In the genomic region with DNA sequence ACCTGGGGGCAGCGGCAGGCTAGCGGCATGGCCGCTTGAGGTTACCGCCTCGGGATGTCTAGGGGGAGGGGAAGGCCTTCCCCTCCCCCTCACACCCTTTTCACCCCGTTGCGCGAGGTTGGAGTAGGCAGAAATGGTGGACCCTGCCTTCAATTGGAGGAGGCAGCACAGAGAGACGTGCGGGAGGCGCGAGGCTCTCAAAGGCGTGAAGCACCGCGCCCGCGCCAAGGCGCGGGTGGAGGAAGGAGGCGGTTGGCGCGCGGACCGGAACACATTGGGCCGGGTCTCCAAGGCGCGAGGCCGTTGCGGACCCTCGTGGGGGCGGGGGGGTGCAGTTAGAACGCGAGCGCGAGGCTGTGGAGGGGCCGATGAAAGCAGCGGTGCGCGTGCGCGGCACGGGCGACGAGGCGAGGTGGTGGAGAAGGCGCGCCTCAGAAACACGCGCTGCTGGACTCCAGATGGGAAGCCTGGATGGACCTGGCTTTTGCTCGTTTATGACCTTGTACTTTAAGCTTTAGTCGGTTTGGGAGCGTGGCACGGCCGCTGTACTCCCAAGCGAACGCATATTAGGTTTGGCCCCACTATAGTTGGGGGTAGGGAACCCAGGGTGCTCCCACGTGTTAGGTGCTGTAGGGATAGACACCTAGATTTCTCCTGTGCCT, we compare ENCODE assay signal across 8 mouse cellular contexts. TPM values are rescaled to one million over a fixed set of nuclear protein-coding genes. Genes with fewer than 3 reads are reported as not detected.
A peak's percentile ranks its signal among the peaks of the same experiment; 100 is the strongest.
DNase-seq lines count a peak whose midpoint lies in the region; ATAC-seq and TF ChIP-seq lines count a peak whose summit lies in the region.

No protein-coding gene starts in this region.

- H3K36me3 ChIP-seq in CH12.LX (replicated peaks in 1 of 2; ENCODE audit: control insufficient read depth in 1 of 2, insufficient read depth in 1 of 2, low read length in 1 of 2): peaks cover 3 to 21% of the 10 kb centered on the region in 2 experiments
- H3K36me3 ChIP-seq in erythroblast, embryonic 14.5 days (ENCODE audit: control insufficient read depth): peaks cover 16% of the 10 kb centered on the region
- peaks cover 4% of the 10 kb centered on the region; the same call in 1 of the 2 replicates for H3K36me3 ChIP-seq in heart, embryonic 14.5 days (ENCODE audit: control insufficient read depth, insufficient read depth, low read length)
- H3K36me3 ChIP-seq in liver, embryonic 15.5 days (replicated peaks): peaks cover 7% of the 10 kb centered on the region
- H3K36me3 ChIP-seq in neural tube, embryonic 11.5 days (ENCODE audit: control insufficient read depth, insufficient read depth, low read length): no peaks in the 10 kb centered on the region

- H3K4me2 ChIP-seq in CH12.LX (ENCODE audit: insufficient read depth, low read depth, poor library complexity, severe bottlenecking): peak overlapping the region; percentile 100
- H3K4me2 ChIP-seq in heart, embryonic 14.5 days (ENCODE audit: low read length): peak overlapping the region; percentile 96
- peak overlapping the region; percentile 93 for H3K4me2 ChIP-seq in liver, embryonic 15.5 days
- peak overlapping the region; percentile 84 for H3K4me2 ChIP-seq in neural tube, embryonic 11.5 days (ENCODE audit: low read depth)

- no peaks in the 10 kb centered on the region for H3K27me3 ChIP-seq in CH12.LX (replicated peaks)
- H3K27me3 ChIP-seq in erythroblast, embryonic 14.5 days (ENCODE audit: control insufficient read depth): no peaks in the 10 kb centered on the region; the same call in 1 of the 2 replicates
- H3K27me3 ChIP-seq in heart, embryonic 14.5 days (ENCODE audit: control insufficient read depth, insufficient read depth, low read length): no peaks in the 10 kb centered on the region
- no peaks in the 10 kb centered on the region for H3K27me3 ChIP-seq in liver, embryonic 15.5 days
- no peaks in the 10 kb centered on the region for H3K27me3 ChIP-seq in neural tube, embryonic 11.5 days (ENCODE audit: control insufficient read depth, insufficient read depth, low read length)

- TF ChIP-seq POLR2A in CH12.LX (IDR thresholded peaks at IDR 0.05; ENCODE audit: low read depth, low read length): peak; percentile 4; the same call in 1 of the 2 replicates

- 0% methylated on average over 57 of the region's 57 CpGs for WGBS in heart, embryonic 14.5 days
- under 1% methylated on average over 57 of the region's 57 CpGs for WGBS in liver, embryonic 15.5 days (ENCODE audit: insufficient replicate concordance)
- under 1% methylated on average over 49 of the region's 57 CpGs for WGBS in neural tube, embryonic 11.5 days

- no peaks in the 10 kb centered on the region for H3K9me3 ChIP-seq in CH12.LX (replicated peaks; ENCODE audit: low read length)
- no peaks in the 10 kb centered on the region for H3K9me3 ChIP-seq in erythroblast, embryonic 14.5 days (ENCODE audit: control insufficient read depth, low read length)
- no peaks in the 10 kb centered on the region for H3K9me3 ChIP-seq in heart, embryonic 14.5 days (ENCODE audit: control insufficient read depth, low read length)
- no peaks in the 10 kb centered on the region for H3K9me3 ChIP-seq in liver, embryonic 15.5 days (replicated peaks)
- H3K9me3 ChIP-seq in neural tube, embryonic 11.5 days (ENCODE audit: control insufficient read depth, low read length): no peaks in the 10 kb centered on the region

- no peak for TF ChIP-seq RAD21 in CH12.LX (IDR thresholded peaks at IDR 0.05; ENCODE audit: low read depth, low read length)

- peaks cover 51% of the 10 kb centered on the region for H3K79me2 ChIP-seq in CH12.LX (replicated peaks; ENCODE audit: control insufficient read depth, extremely low read depth, insufficient read depth, poor library complexity, severe bottlenecking)

- peak; percentile 37 for ATAC-seq in heart, embryonic 14.5 days (ENCODE audit: insufficient number of reproducible peaks, insufficient read depth, low FRiP score, low read depth)
- ATAC-seq in liver, embryonic 15.5 days (ENCODE audit: insufficient read depth): peak; percentile 29
- ATAC-seq in neural tube, embryonic 11.5 days (ENCODE audit: insufficient read depth, low FRiP score, low TSS enrichment): peak; percentile 43

- no peak for TF ChIP-seq EP300 in CH12.LX (IDR thresholded peaks at IDR 0.05; ENCODE audit: low read length)

- no peak for TF ChIP-seq CTCF in CH12.LX (conservative IDR thresholded peaks at IDR 0.05 in 1 of 2, IDR thresholded peaks at IDR 0.05 in 1 of 2; ENCODE audit: low read depth in 2 of 2, low read length in 2 of 2)

- dilution Hi-C loops in CH12.LX (cut with MboI; ENCODE audit: extremely low pct_ligation_motif_present, extremely low pct_unique_long_range_greater_than_20kb, low sequenced_read_pairs): no loop called here

- in situ Hi-C loops in CH12.LX (cut with MboI; ENCODE audit: low pct_ligation_motif_present, low pct_unique_long_range_greater_than_20kb, low sequenced_read_pairs): loop anchor here (5.0 kb wide), 1 partner anchor 752 kb away; no protein-coding TSS in a partner anchor

- DNase-seq in CH12.LX (ENCODE audit: extremely low read depth): peak; percentile 65
- peak; percentile 63 to 87 for DNase-seq in kidney, postnatal 25 days
- DNase-seq in neural tube, embryonic 11.5 days (ENCODE audit: low spot score): peak; percentile 78
- DNase-seq in testis, postnatal 10 days (ENCODE audit: low spot score): peak; percentile 86

- peaks cover 10 to 63% of the 10 kb centered on the region in 2 experiments for H3K4me1 ChIP-seq in CH12.LX (ENCODE audit: control insufficient read depth in 1 of 2, insufficient read depth in 2 of 2)
- peaks cover 7% of the 10 kb centered on the region; the same call in 1 of the 2 replicates for H3K4me1 ChIP-seq in brown adipose tissue, adult 24 weeks (ENCODE audit: control insufficient read depth, insufficient read depth, insufficient read length, low read length)
- peaks cover 64% of the 10 kb centered on the region for H3K4me1 ChIP-seq in erythroblast, embryonic 14.5 days (ENCODE audit: control insufficient read depth)
- H3K4me1 ChIP-seq in heart, embryonic 14.5 days (ENCODE audit: control insufficient read depth in 2 of 2, insufficient read depth in 2 of 2, low read length in 2 of 2): peaks cover 3 to 26% of the 10 kb centered on the region in 2 experiments; a peak in 3 of 4 replicates
- H3K4me1 ChIP-seq in liver, embryonic 15.5 days (replicated peaks): peaks cover 50% of the 10 kb centered on the region
- peaks cover 16% of the 10 kb centered on the region for H3K4me1 ChIP-seq in neural tube, embryonic 11.5 days (ENCODE audit: control insufficient read depth, insufficient read depth, low read length)

- peak overlapping the region; percentile 92 for H3K9ac ChIP-seq in CH12.LX (ENCODE audit: insufficient read depth, low read depth)
- peak overlapping the region; percentile 99 for H3K9ac ChIP-seq in heart, embryonic 14.5 days (ENCODE audit: low read length)
- H3K9ac ChIP-seq in liver, embryonic 15.5 days: peak overlapping the region; percentile 94
- peak overlapping the region; percentile 91 for H3K9ac ChIP-seq in neural tube, embryonic 11.5 days (ENCODE audit: low read length)

- peak overlapping the region; percentile 71 for H3K27ac ChIP-seq in CH12.LX (ENCODE audit: insufficient read depth, low read depth)
- H3K27ac ChIP-seq in brown adipose tissue, adult 24 weeks (replicated peaks; ENCODE audit: low read depth, low read length): peak overlapping the region; percentile 81
- peak overlapping the region; percentile 96 to 98 for H3K27ac ChIP-seq in heart, embryonic 14.5 days (replicated peaks in 1 of 2; ENCODE audit: control insufficient read depth in 1 of 2, insufficient read depth in 1 of 2, low read depth in 2 of 2, low read length in 2 of 2)
- H3K27ac ChIP-seq in liver, embryonic 15.5 days (replicated peaks): peak overlapping the region; percentile 93
- peak overlapping the region; percentile 90 for H3K27ac ChIP-seq in neural tube, embryonic 11.5 days (ENCODE audit: low read depth, low read length)

- H3K4me3 ChIP-seq in CH12.LX (replicated peaks in 1 of 3; ENCODE audit: low read depth in 2 of 3, low read length in 2 of 3, poor library complexity in 1 of 3): peak overlapping the region; percentile 92 to 99 (median 94)
- H3K4me3 ChIP-seq in brown adipose tissue, adult 24 weeks (ENCODE audit: insufficient read depth, low read depth, low read length): peak overlapping the region; percentile 86
- peak overlapping the region; percentile 89 for H3K4me3 ChIP-seq in erythroblast, embryonic 14.5 days (replicated peaks)
- peak overlapping the region; percentile 97 to 98 for H3K4me3 ChIP-seq in heart, embryonic 14.5 days (ENCODE audit: control insufficient read depth in 1 of 2, insufficient read depth in 1 of 2, low read depth in 1 of 2, low read length in 2 of 2)
- peak overlapping the region; percentile 93 for H3K4me3 ChIP-seq in liver, embryonic 15.5 days (replicated peaks)
- peak overlapping the region; percentile 86 for H3K4me3 ChIP-seq in neural tube, embryonic 11.5 days (ENCODE audit: low read depth, low read length)

RNA-seq across cellular contexts. Expression of a gene that starts 0.6 kb away (rescaled TPM):
- total RNA-seq in CH12.LX (2012; rRNA removed) (507 and 555 TPM in 2 replicates), CH12.LX (2014; rRNA removed) (492 and 536 TPM in 2 replicates)
- 652 and 950 TPM in 2 replicates for polyA plus RNA-seq in CH12.LX (2012; ENCODE audit: insufficient read length, low read depth)
- 47.9 and 93.9 TPM in 2 replicates for polyA plus RNA-seq in brown adipose tissue, adult 24 weeks (2012; ENCODE audit: insufficient read depth, insufficient read length, missing spikeins)
- polyA plus RNA-seq in erythroblast, embryonic 14.5 days (2012): 8.2 and 8.3 TPM in 2 replicates
- polyA plus RNA-seq in heart, embryonic 14.5 days (2014; fragmentation: Nextera tagmentation; extraction: Ambion mirVana): 70.8 and 78.0 TPM in 2 replicates
- polyA plus RNA-seq in liver, embryonic 15.5 days (2015; fragmentation: Nextera tagmentation; extraction: Ambion mirVana): 43.5 and 48.3 TPM in 2 replicates
- 113 and 121 TPM in 2 replicates for polyA plus RNA-seq in neural tube, embryonic 11.5 days (2014; fragmentation: Nextera tagmentation; extraction: Ambion mirVana)

RNA-seq across cellular contexts. Expression of a gene that starts 26.0 kb away (rescaled TPM):
- total RNA-seq in CH12.LX (2012; rRNA removed) (0.08 and 0.13 TPM in 2 replicates), CH12.LX (2014; rRNA removed) (not detected in 2 replicates)
- polyA plus RNA-seq in CH12.LX (2012; ENCODE audit: insufficient read length, low read depth): 0.34 and 0.49 TPM in 2 replicates
- 49.0 and 90.1 TPM in 2 replicates for polyA plus RNA-seq in brown adipose tissue, adult 24 weeks (2012; ENCODE audit: insufficient read depth, insufficient read length, missing spikeins)
- 0.04 and 0.05 TPM in 2 replicates for polyA plus RNA-seq in erythroblast, embryonic 14.5 days (2012)
- polyA plus RNA-seq in heart, embryonic 14.5 days (2014; fragmentation: Nextera tagmentation; extraction: Ambion mirVana): 27.2 and 30.1 TPM in 2 replicates
- 4.7 and 5.4 TPM in 2 replicates for polyA plus RNA-seq in liver, embryonic 15.5 days (2015; fragmentation: Nextera tagmentation; extraction: Ambion mirVana)
- polyA plus RNA-seq in neural tube, embryonic 11.5 days (2014; fragmentation: Nextera tagmentation; extraction: Ambion mirVana): 11.4 and 13.2 TPM in 2 replicates

RNA-seq across cellular contexts. Expression of a gene that starts 46.2 kb away (rescaled TPM):
- total RNA-seq in CH12.LX (2012; rRNA removed) (0.13 and 0.21 TPM in 2 replicates), CH12.LX (2014; rRNA removed) (not detected in 2 replicates)
- not detected in 2 replicates for polyA plus RNA-seq in CH12.LX (2012; ENCODE audit: insufficient read length, low read depth)
- polyA plus RNA-seq in brown adipose tissue, adult 24 weeks (2012; ENCODE audit: insufficient read depth, insufficient read length, missing spikeins): not detected in 2 replicates
- polyA plus RNA-seq in erythroblast, embryonic 14.5 days (2012): 0.13 TPM in 1 of 2 replicates, not detected in the other
- 15.4 and 20.6 TPM in 2 replicates for polyA plus RNA-seq in heart, embryonic 14.5 days (2014; fragmentation: Nextera tagmentation; extraction: Ambion mirVana)
- 107 and 121 TPM in 2 replicates for polyA plus RNA-seq in liver, embryonic 15.5 days (2015; fragmentation: Nextera tagmentation; extraction: Ambion mirVana)
- 8.1 and 10.1 TPM in 2 replicates for polyA plus RNA-seq in neural tube, embryonic 11.5 days (2014; fragmentation: Nextera tagmentation; extraction: Ambion mirVana)

Comparison
In these comparisons a context has a peak if more than half of its experiments do, and no peak if none do; other contexts are left out.
1. Peak in every context shown above with its lines: DNase-seq, ATAC-seq, H3K4me3 ChIP-seq and H3K27ac ChIP-seq.